Mouse (Mus musculus) left cerebral cortex, adult 18-20 months (tissue): ENCODE measurements at regions not wholly inside any gene's neighbourhood (a gene's known extent, or its start where the extent isn't known, plus 50 kb on each side); places are given as distances from the start of the nearest gene placed in this dataset.
A peak's percentile ranks its signal among the peaks of the same experiment; 100 is the strongest.

ENCODE experiments used
- DNase-seq, 2 experiments: peaks; one replicate each; pipeline ENCODE4 v3.0.0; 2021 to 2022; ENCODE audit warnings: low spot score in 2 of 2, mixed read lengths in 1 of 2
- microRNA-seq, 2 experiments: library from miRNA; unstranded; fragments of <30 nt; microRNA quantifications; one replicate each; pipeline ENCODE4 v1.2.0; 2021

- DNase-seq: peak; percentile 31 to 59
Measured at GRCm38 (mm10) chr13:28416231-28416630, 158.9 kb downstream of the Gm11361 start.

- no peak for DNase-seq
Measured at GRCm38 (mm10) chr13:28415769-28416168, 158.4 kb downstream of the Gm11361 start.

GRCm38 (mm10) chr13:28410324-28410723 is 153.0 kb downstream of the Gm11361 start:
- no peak for DNase-seq

- DNase-seq: no peak
Measured at GRCm38 (mm10) chr13:28409609-28409902, 152.2 kb downstream of the Gm11361 start.

GRCm38 (mm10) chr13:28408868-28409608 is 151.7 kb downstream of the Gm11361 start:
- DNase-seq: no peak

- DNase-seq: no peak
Measured at GRCm38 (mm10) chr13:28400459-28400858, 143.1 kb downstream of the Gm11361 start.

Small RNA genes in the stretch of these regions (microRNA-seq; reads per million reads assigned to microRNA genes)
- gene Mir6368: 0 reads per million in 2 experiments
